Mouse (Mus musculus): ENCODE measurements around the gene Tgoln1.

- TF ChIP-seq POLR2A (IDR thresholded peaks at IDR 0.05; ENCODE audit: borderline replicate concordance, control insufficient read depth, low read depth, low read length) (no peak), CTCF (IDR thresholded peaks at IDR 0.05; ENCODE audit: control insufficient read depth, insufficient read depth, low read length) (no peak)
Observed at GRCm38 (mm10) chr6:72664290-72664689, 47.5 kb upstream of the Tgoln1 start.

All from bone marrow, adult 2 months (tissue).